Mouse (Mus musculus) forebrain, embryonic 14.5 days (tissue): Measurements from ENCODE around the gene Zfp62. TPM values are rescaled to one million over a fixed set of nuclear protein-coding genes. Genes with fewer than 3 reads are reported as not detected.

ENCODE experiments used
- ATAC-seq: fragments of 200-750 bp; cut with Nextera tagmentation; 2 replicates; pipeline ENCODE4 v1.8.0; 2017; ENCODE audit warnings: mild to moderate bottlenecking, moderate library complexity
- DNase-seq: peaks from one replicate; pipeline ENCODE4 v3.0.0-alpha.2; 2015; ENCODE audit warnings: low spot score
- H3K27ac ChIP-seq: fragments of 300-500 bp; sonication (generic); 2 replicates; pipeline ENCODE4 v1.5.1; 2014; ENCODE audit warnings: low read depth, mild to moderate bottlenecking, control low read depth, low read length, moderate library complexity
- H3K27me3 ChIP-seq: fragments of 300-500 bp; sonication (generic); replicated peaks from 2 replicates; pipeline ENCODE4 v1.6.1; 2014; ENCODE audit warnings: low read length, control low read depth, mixed read lengths; ENCODE audit not compliant: control insufficient read depth, insufficient read depth
- H3K36me3 ChIP-seq: fragments of 300-500 bp; sonication (generic); 2 replicates; pipeline ENCODE4 v1.6.1; 2014; ENCODE audit warnings: low read length, control low read depth; ENCODE audit not compliant: control insufficient read depth, insufficient read depth
- H3K4me1 ChIP-seq: fragments of 300-500 bp; sonication (generic); 2 replicates; pipeline ENCODE4 v1.6.1; 2014; ENCODE audit warnings: antibody characterized with exemption, low read length, control low read depth; ENCODE audit not compliant: control insufficient read depth, insufficient read depth
- H3K4me2 ChIP-seq: fragments of 300-500 bp; sonication (generic); 2 replicates; pipeline ENCODE4 v1.6.1; 2014; ENCODE audit warnings: mild to moderate bottlenecking, control low read depth, low read length
- H3K4me3 ChIP-seq: fragments of 300-500 bp; sonication (generic); 2 replicates; pipeline ENCODE4 v1.5.1; 2014; ENCODE audit warnings: low read depth, low read length, control low read depth
- H3K9ac ChIP-seq: fragments of 300-500 bp; sonication (generic); 2 replicates; pipeline ENCODE4 v1.6.1; 2014; ENCODE audit warnings: mild to moderate bottlenecking, low read length, control low read depth, moderate library complexity
- H3K9me3 ChIP-seq: fragments of 300-500 bp; sonication (generic); replicated peaks from 2 replicates; pipeline ENCODE4 v1.6.1; 2016; ENCODE audit warnings: low read length, control low read depth, mixed read lengths; ENCODE audit not compliant: control insufficient read depth
- WGBS: fragments of 180-500 bp; shearing (Covaris S2); extraction: QIAGEN DNeasy Blood & Tissue Kit; methylation state at CpG from one replicate; pipeline ENCODE4 v1.1.7; 2014; 5-methylcytosine and 5-hydroxymethylcytosine counted together
- polyA plus RNA-seq: library from polyadenylated mRNA; unstranded; fragments of >200 nt; fragmentation: Nextera tagmentation; extraction: Ambion mirVana; gene quantifications from 2 replicates; pipeline ENCODE4 v1.2.1, GENCODE M21; 2014

Zfp62 gene
- polyA plus RNA-seq, 1 experiment from 2014 or later, result 56.6 TPM

- H3K9ac ChIP-seq, result no peak overlapping the region
- no peak for DNase-seq
- H3K4me3 ChIP-seq, result no peak overlapping the region
- no peaks in the 10 kb centered on the region for H3K4me1 ChIP-seq
- no peak for ATAC-seq
- no peaks in the 10 kb centered on the region for H3K36me3 ChIP-seq
- H3K4me2 ChIP-seq, result no peak overlapping the region
- H3K27ac ChIP-seq, result no peak overlapping the region
- H3K27me3 ChIP-seq, result no peaks in the 10 kb centered on the region
- 83% methylated on average over 3 of the region's 3 CpGs for WGBS
- no peaks in the 10 kb centered on the region for H3K9me3 ChIP-seq
Observed at GRCm38 (mm10) chr11:49232781-49233180, 29.7 kb downstream of the Zfp62 start.

GRCm38 (mm10) chr11:49235459-49236207 is 32.5 kb downstream of the Zfp62 start:
- DNase-seq (no peak), ATAC-seq (no peak)
- no peaks in the 10 kb centered on the region for H3K9me3 ChIP-seq
- 78% methylated on average over 3 of the region's 3 CpGs for WGBS
- H3K4me1 ChIP-seq, result no peaks in the 10 kb centered on the region
- no peaks in the 10 kb centered on the region for H3K27me3 ChIP-seq
- H3K27ac ChIP-seq, result no peak overlapping the region
- no peak overlapping the region for H3K4me2 ChIP-seq
- H3K36me3 ChIP-seq, result no peaks in the 10 kb centered on the region
- no peak overlapping the region for H3K4me3 ChIP-seq
- H3K9ac ChIP-seq, result no peak overlapping the region

GRCm38 (mm10) chr11:49236891-49237290 is 33.8 kb downstream of the Zfp62 start:
- DNase-seq (no peak), ATAC-seq (no peak)
- H3K9me3 ChIP-seq, result no peaks in the 10 kb centered on the region
- no peaks in the 10 kb centered on the region for H3K36me3 ChIP-seq
- no peaks in the 10 kb centered on the region for H3K4me1 ChIP-seq
- no peak overlapping the region for H3K27ac ChIP-seq
- no peak overlapping the region for H3K9ac ChIP-seq
- H3K4me2 ChIP-seq, result no peak overlapping the region
- no peaks in the 10 kb centered on the region for H3K27me3 ChIP-seq
- no peak overlapping the region for H3K4me3 ChIP-seq
- WGBS, result 83% methylated on average over 1 of the region's 1 CpGs

DNA sequence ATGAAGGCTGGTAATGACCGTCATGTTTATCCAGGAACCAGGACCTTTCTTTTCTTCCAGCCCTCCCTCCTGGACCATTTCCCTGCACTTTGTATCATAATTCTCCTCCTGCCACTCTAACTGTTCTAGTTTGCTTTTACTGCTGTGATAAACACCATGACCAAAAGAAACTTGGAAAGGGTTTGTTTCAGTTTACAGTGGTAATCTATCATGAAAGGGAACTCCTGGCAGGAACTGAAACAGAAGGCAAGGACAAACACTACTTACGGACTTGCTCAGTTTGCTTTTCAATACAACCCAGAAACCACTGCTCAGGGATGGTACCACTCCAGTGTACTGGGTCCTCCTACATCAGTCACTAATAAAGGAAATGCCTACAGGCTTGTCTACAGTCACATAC is 34.4 kb downstream of the Zfp62 start:
- Histone ChIP-seq H3K27ac (no peak overlapping the region), H3K4me1 (no peaks in the 10 kb centered on the region), H3K9me3 (no peaks in the 10 kb centered on the region), H3K9ac (no peak overlapping the region), H3K36me3 (no peaks in the 10 kb centered on the region), H3K4me2 (no peak overlapping the region), H3K4me3 (no peak overlapping the region), H3K27me3 (no peaks in the 10 kb centered on the region)
- ATAC-seq (no peak), DNase-seq (no peak)
- WGBS, result 82% methylated on average over 2 of the region's 2 CpGs

DNA sequence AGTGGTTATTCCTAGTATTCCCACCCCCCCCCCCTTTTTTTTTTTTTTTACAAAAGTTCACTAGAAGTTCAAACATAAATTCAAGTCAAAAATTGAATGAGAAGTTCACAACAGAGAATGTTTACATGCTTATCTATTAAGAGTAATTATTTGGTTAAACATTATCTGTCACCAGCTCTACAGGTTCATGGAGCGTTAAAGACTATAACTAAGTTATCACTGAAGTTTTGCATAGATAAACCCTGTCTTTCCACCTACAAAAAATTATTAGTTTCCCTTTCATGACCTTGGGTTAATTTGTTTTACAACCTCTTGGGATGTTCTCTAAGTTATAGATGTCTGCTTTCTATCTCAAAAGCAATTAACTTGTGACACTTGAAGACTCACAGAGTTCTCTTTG is 37.2 kb downstream of the Zfp62 start:
- H3K4me2 ChIP-seq, result no peak overlapping the region
- H3K27me3 ChIP-seq, result no peaks in the 10 kb centered on the region
- DNase-seq (no peak), ATAC-seq (no peak)
- H3K4me1 ChIP-seq, result peaks cover 9% of the 10 kb centered on the region
- H3K4me3 ChIP-seq, result no peak overlapping the region
- H3K9me3 ChIP-seq, result no peaks in the 10 kb centered on the region
- H3K27ac ChIP-seq, result no peak overlapping the region
- no peaks in the 10 kb centered on the region for H3K36me3 ChIP-seq
- WGBS, result 94% methylated on average over 1 of the region's 1 CpGs
- no peak overlapping the region for H3K9ac ChIP-seq

GRCm38 (mm10) chr11:49240874-49241273 is 37.8 kb downstream of the Zfp62 start:
- DNase-seq, result no peak
- no peaks in the 10 kb centered on the region for H3K9me3 ChIP-seq
- H3K27ac ChIP-seq, result no peak overlapping the region
- 87% methylated on average over 4 of the region's 4 CpGs for WGBS
- ATAC-seq, result no peak
- no peak overlapping the region for H3K4me3 ChIP-seq
- peaks cover 9% of the 10 kb centered on the region for H3K4me1 ChIP-seq
- H3K4me2 ChIP-seq, result no peak overlapping the region
- no peaks in the 10 kb centered on the region for H3K27me3 ChIP-seq
- no peaks in the 10 kb centered on the region for H3K36me3 ChIP-seq
- no peak overlapping the region for H3K9ac ChIP-seq

- Histone ChIP-seq H3K27ac (no peak overlapping the region), H3K27me3 (no peaks in the 10 kb centered on the region), H3K9ac (no peak overlapping the region), H3K4me3 (no peak overlapping the region), H3K4me1 (peaks cover 9% of the 10 kb centered on the region), H3K36me3 (no peaks in the 10 kb centered on the region), H3K4me2 (no peak overlapping the region), H3K9me3 (no peaks in the 10 kb centered on the region)
- DNase-seq (no peak), ATAC-seq (no peak)
- WGBS, result 55% methylated on average over 1 of the region's 1 CpGs
Observed at GRCm38 (mm10) chr11:49241471-49241870, 38.4 kb downstream of the Zfp62 start.

- peak; percentile 16 for DNase-seq
- WGBS, result 20% methylated on average over 11 of the region's 11 CpGs
- no peaks in the 10 kb centered on the region for H3K27me3 ChIP-seq
- H3K9me3 ChIP-seq, result no peaks in the 10 kb centered on the region
- H3K4me3 ChIP-seq, result peak overlapping the region; percentile 51
- H3K4me2 ChIP-seq, result peak overlapping the region; percentile 73
- peak overlapping the region; percentile 80 for H3K27ac ChIP-seq
- peak; percentile 1 for ATAC-seq
- peak overlapping the region; percentile 70 for H3K9ac ChIP-seq
- no peaks in the 10 kb centered on the region for H3K36me3 ChIP-seq
- H3K4me1 ChIP-seq, result peaks cover 9% of the 10 kb centered on the region
Observed at GRCm38 (mm10) chr11:49242944-49243626, 40.0 kb downstream of the Zfp62 start.
